Mouse (Mus musculus) heart, embryonic 11.5 days (tissue): ENCODE results near the gene Mfsd9. TPM values are rescaled to one million over a fixed set of nuclear protein-coding genes. Genes with fewer than 3 reads are reported as not detected.

Experiments
- ATAC-seq: fragments of 200-750 bp; cut with Nextera tagmentation; replicated peaks from 2 replicates; pipeline ENCODE4 v1.8.0; 2017; ENCODE audit warnings: moderate library complexity; ENCODE audit not compliant: insufficient number of reproducible peaks, low FRiP score, low TSS enrichment
- H3K27ac ChIP-seq: fragments of 300-500 bp; sonication (generic); 2 replicates; pipeline ENCODE4 v1.5.1; 2014; ENCODE audit warnings: mild to moderate bottlenecking, low read depth, low read length
- H3K27me3 ChIP-seq: fragments of 300-500 bp; sonication (generic); 2 replicates; pipeline ENCODE4 v1.6.1; 2014; ENCODE audit warnings: mild to moderate bottlenecking, low read length, mixed read lengths; ENCODE audit not compliant: control insufficient read depth, insufficient read depth
- H3K36me3 ChIP-seq: fragments of 300-500 bp; sonication (generic); 2 replicates; pipeline ENCODE4 v1.6.1; 2014; ENCODE audit warnings: mild to moderate bottlenecking, low read length, moderate library complexity, mixed read lengths; ENCODE audit not compliant: control insufficient read depth, insufficient read depth
- H3K4me1 ChIP-seq: fragments of 300-500 bp; sonication (generic); 2 replicates; pipeline ENCODE4 v1.6.1; 2014; ENCODE audit warnings: low read length; ENCODE audit not compliant: control insufficient read depth, insufficient read depth
- H3K4me2 ChIP-seq: fragments of 300-500 bp; sonication (generic); 2 replicates; pipeline ENCODE4 v1.6.1; 2014; ENCODE audit warnings: mild to moderate bottlenecking, moderate library complexity
- H3K4me3 ChIP-seq: fragments of 300-500 bp; sonication (generic); 2 replicates; pipeline ENCODE4 v1.5.1; 2014; ENCODE audit warnings: low read depth, low read length
- H3K9ac ChIP-seq: fragments of 300-500 bp; sonication (generic); 2 replicates; pipeline ENCODE4 v1.6.1; 2014; ENCODE audit warnings: mild to moderate bottlenecking, low read depth, low read length, moderate library complexity
- H3K9me3 ChIP-seq: fragments of 300-500 bp; sonication (generic); replicated peaks from 2 replicates; pipeline ENCODE4 v1.6.1; 2016; ENCODE audit warnings: low read length; ENCODE audit not compliant: control insufficient read depth
- WGBS: fragments of 180-500 bp; shearing (Covaris S2); extraction: QIAGEN DNeasy Blood & Tissue Kit; methylation state at CpG from one replicate; pipeline ENCODE4 v1.1.7; 2014; ENCODE audit not compliant: insufficient replicate concordance; 5-methylcytosine and 5-hydroxymethylcytosine counted together
- polyA plus RNA-seq: library from polyadenylated mRNA; unstranded; fragments of >200 nt; fragmentation: Nextera tagmentation; extraction: Ambion mirVana; gene quantifications from 2 replicates; pipeline ENCODE4 v1.2.1, GENCODE M21; 2014

Mfsd9 gene
- polyA plus RNA-seq, 1 experiment from 2014 or later = 1.9 TPM

DNA sequence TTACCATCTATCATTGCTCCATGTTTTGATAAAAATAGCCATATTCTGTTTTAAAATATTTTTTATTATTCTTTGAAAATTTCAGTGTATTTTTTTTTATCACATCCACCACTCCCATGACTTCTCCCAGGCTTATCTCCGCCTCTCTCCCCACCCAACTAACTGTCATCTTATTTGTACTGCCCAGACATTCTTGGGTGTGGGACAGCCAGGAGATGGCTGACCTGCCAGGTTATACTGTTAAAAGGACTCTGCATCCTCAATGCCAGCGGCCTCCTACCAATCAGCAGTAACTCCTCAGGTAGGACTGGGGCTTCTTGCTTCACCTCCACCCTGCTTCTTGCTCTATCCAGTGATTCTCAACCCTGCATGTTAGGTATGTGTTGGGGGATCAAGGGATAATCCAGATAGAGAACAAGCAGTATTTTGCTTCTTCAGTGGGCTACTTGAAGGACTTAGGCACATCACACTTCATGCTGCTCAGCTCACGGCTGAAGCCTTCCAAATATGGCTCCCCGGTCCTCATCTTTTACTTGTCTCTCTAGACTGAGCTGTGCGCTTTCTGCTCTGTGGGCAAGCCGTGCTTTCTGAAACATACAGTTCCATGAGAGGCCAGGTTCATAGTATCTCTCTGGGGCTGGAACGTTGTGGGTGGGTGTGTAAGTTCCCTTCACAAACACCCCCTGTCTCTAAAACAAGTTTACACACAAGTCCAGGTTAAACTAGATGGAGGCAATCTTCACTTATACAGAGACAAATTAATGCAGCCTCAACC, 19.1 kb downstream of the Mfsd9 start:
- Histone ChIP-seq H3K36me3 (no peaks in the 10 kb centered on the region), H3K9ac (no peak overlapping the region), H3K4me1 (no peaks in the 10 kb centered on the region), H3K27ac (no peak overlapping the region), H3K4me3 (no peak overlapping the region), H3K9me3 (no peaks in the 10 kb centered on the region), H3K27me3 (no peaks in the 10 kb centered on the region), H3K4me2 (no peak overlapping the region)
- 76% methylated on average over 7 of the region's 7 CpGs for WGBS
- no peak for ATAC-seq

DNA sequence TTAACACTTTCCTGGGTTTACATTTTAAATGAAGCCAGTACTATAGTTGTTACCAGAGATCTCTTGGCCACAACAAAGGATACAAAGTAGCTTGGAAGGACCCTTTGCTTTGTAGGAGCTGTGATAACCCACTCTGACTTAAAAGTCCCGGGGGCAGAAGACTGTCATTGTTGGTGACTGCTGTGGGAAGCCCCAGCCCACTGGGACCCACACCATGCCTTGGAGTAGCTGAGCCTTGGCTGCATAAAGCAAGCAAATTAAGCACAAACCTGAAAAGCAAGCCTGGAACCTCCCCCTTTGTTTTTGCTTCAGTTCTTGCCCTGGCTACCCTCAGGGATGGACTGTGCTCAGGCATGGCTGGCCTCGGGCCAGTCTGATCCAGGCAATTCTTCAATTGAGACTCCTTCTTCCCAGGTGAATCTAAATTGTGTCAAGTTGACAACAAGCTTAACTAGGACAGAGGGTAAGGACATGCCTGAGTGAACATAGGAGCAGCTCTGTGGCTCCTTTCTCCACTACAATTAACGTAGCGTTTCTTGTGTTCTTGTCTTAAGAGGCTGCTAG, 21.1 kb downstream of the Mfsd9 start:
- no peaks in the 10 kb centered on the region for H3K27me3 ChIP-seq
- no peaks in the 10 kb centered on the region for H3K9me3 ChIP-seq
- ATAC-seq = no peak
- no peak overlapping the region for H3K9ac ChIP-seq
- no peak overlapping the region for H3K4me3 ChIP-seq
- 75% methylated on average over 4 of the region's 4 CpGs for WGBS
- H3K4me1 ChIP-seq = no peaks in the 10 kb centered on the region
- no peak overlapping the region for H3K4me2 ChIP-seq
- no peaks in the 10 kb centered on the region for H3K36me3 ChIP-seq
- no peak overlapping the region for H3K27ac ChIP-seq

DNA sequence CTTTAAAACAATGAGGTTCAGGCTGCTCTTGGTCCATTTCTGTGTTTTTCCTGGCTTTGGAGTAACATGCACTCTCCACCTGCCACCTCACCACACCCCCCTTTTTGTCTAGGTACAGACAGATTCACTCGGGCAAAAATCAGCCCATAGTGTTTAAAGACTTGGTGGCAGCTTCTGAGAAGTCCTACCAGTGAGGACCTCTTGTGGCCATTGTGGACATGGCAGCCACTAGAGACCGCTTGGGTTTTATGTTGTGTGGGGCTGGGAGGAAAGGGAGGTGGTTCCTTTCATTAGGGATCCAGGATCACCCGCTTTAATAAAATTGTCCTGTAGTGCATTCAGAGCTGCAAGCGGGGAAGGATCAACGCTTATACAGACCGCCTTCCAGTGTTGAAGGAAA, 21.9 kb downstream of the Mfsd9 start:
- Histone ChIP-seq H3K4me3 (no peak overlapping the region), H3K4me1 (no peaks in the 10 kb centered on the region), H3K27me3 (no peaks in the 10 kb centered on the region), H3K4me2 (no peak overlapping the region), H3K36me3 (no peaks in the 10 kb centered on the region), H3K9me3 (no peaks in the 10 kb centered on the region), H3K9ac (no peak overlapping the region), H3K27ac (no peak overlapping the region)
- ATAC-seq = no peak
- 25% methylated on average over 6 of the region's 6 CpGs for WGBS

GRCm38 (mm10) chr1:40767588-40767987, 22.9 kb downstream of the Mfsd9 start:
- H3K4me3 ChIP-seq = no peak overlapping the region
- no peaks in the 10 kb centered on the region for H3K27me3 ChIP-seq
- no peak overlapping the region for H3K9ac ChIP-seq
- H3K36me3 ChIP-seq = no peaks in the 10 kb centered on the region
- H3K4me1 ChIP-seq = no peaks in the 10 kb centered on the region
- no peak for ATAC-seq
- H3K9me3 ChIP-seq = no peaks in the 10 kb centered on the region
- no peak overlapping the region for H3K27ac ChIP-seq
- 76% methylated on average over 18 of the region's 18 CpGs for WGBS
- H3K4me2 ChIP-seq = no peak overlapping the region

DNA sequence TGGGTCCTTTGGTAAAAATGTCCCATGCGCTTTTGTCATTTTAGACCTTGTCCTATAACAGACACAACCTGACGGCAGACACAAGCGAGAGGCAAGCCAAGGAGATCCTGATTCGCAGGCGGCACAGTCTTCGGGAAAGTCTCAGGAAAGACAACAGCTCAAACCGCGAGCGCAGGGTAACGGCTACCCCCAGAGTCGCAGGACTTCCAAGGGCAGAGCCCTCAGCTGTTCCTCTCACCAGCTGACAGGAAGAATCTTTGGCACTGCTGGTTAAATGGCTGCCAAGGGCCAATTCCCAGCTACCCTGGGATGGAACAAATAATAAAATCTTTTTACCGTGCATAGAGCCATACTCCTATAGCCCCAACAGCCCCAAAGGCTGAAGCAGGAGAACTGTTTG, 25.0 kb downstream of the Mfsd9 start:
- no peaks in the 10 kb centered on the region for H3K4me1 ChIP-seq
- WGBS = 84% methylated on average over 12 of the region's 12 CpGs
- no peaks in the 10 kb centered on the region for H3K27me3 ChIP-seq
- no peak overlapping the region for H3K4me2 ChIP-seq
- H3K9me3 ChIP-seq = no peaks in the 10 kb centered on the region
- H3K36me3 ChIP-seq = no peaks in the 10 kb centered on the region
- no peak overlapping the region for H3K27ac ChIP-seq
- H3K4me3 ChIP-seq = no peak overlapping the region
- no peak for ATAC-seq
- H3K9ac ChIP-seq = no peak overlapping the region

DNA sequence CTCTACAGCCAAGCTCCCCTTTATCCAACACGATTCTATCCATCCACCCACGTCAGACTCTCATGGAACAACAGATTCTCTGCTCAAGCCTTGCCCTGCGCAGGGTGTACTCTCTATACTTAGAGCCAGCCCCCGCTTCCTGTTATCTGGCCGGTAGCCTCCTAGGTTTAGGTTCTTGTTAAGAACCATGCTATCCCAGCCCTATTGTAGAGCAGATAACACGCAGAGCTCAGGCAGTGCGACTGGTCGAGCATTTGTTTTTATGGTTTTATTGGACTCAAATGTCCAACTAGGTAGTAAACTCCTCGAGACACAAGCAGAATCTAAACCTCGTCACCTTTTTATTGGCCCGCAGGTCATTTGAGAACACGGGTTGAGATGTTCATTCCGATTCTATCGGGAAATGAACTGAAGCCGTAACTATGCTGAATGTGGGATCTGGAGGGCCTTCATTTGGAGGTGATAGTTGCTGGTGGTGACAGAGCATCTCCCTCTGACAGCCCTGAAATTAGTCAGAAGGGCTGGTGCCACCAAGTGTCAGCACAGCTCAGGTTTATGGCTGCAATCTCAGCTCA, 25.7 kb downstream of the Mfsd9 start:
- 76% methylated on average over 15 of the region's 15 CpGs for WGBS
- H3K9me3 ChIP-seq = no peaks in the 10 kb centered on the region
- no peak for ATAC-seq

DNA sequence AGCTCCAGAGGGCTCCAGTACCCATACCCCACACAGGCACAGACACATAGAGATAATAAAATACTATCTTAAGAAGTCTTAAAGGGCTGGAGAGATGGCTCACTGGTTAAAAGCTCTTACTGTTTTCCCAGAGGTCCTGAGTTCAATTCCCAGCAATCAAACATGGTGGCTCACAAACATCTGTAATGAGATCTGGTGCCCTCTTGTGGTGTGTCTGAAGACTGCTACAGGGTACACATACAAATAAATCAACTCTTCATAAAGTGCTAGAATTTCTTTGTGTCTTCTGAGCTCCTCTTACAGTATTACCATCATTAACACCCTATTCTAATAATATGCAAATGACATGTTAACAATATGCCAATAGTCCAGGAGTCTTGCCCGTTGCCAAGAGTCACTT, 26.4 kb downstream of the Mfsd9 start:
- Histone ChIP-seq H3K27ac (no peak overlapping the region), H3K9me3 (no peaks in the 10 kb centered on the region), H3K4me2 (no peak overlapping the region), H3K9ac (no peak overlapping the region), H3K36me3 (no peaks in the 10 kb centered on the region), H3K4me1 (no peaks in the 10 kb centered on the region), H3K27me3 (no peaks in the 10 kb centered on the region), H3K4me3 (no peak overlapping the region)
- 82% methylated on average over 1 of the region's 1 CpGs for WGBS
- no peak for ATAC-seq

More for the DNA sequence above, 25.7 kb downstream of the Mfsd9 start:
- Histone ChIP-seq H3K27ac (no peak overlapping the region), H3K4me1 (no peaks in the 10 kb centered on the region), H3K9ac (no peak overlapping the region), H3K27me3 (no peaks in the 10 kb centered on the region), H3K4me3 (no peak overlapping the region), H3K36me3 (no peaks in the 10 kb centered on the region), H3K4me2 (no peak overlapping the region)

DNA sequence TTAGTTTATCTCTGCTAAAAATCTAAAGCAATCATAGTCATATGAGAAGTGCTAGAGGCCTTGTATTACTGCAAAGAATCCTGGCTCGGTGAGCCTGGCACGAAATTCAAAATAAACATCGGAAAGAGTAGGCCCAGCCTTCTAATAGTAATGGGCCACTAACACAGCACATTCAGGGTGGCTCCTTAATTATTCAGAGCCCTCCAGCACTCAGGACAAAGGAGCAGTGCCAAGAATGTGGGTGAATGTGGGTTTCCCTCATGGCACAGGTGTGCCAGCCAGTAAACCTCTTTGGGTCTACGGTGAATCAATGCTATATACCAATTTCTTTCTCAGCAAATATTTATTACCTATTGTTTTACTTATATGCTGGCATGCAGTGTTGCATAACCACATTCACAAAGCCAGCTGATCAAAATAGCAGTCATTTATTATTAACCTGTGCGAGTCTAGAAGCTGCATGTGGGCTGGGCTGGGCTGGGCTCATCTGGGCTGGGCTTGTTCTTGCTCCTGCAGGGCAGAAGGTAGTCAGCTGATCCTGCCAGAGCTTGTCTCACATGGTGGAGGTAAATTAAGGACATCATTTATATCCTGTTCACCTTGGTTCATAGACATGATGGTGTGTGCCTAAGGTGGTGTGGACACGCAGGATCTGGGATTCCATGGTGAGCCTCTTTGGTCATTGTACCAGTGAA, 30.6 kb downstream of the Mfsd9 start:
- no peak for ATAC-seq
- Histone ChIP-seq H3K9ac (no peak overlapping the region), H3K27ac (no peak overlapping the region), H3K36me3 (no peaks in the 10 kb centered on the region), H3K9me3 (no peaks in the 10 kb centered on the region), H3K4me1 (no peaks in the 10 kb centered on the region), H3K4me2 (no peak overlapping the region), H3K27me3 (no peaks in the 10 kb centered on the region), H3K4me3 (no peak overlapping the region)
- 83% methylated on average over 6 of the region's 6 CpGs for WGBS
